In the genomic region with DNA sequence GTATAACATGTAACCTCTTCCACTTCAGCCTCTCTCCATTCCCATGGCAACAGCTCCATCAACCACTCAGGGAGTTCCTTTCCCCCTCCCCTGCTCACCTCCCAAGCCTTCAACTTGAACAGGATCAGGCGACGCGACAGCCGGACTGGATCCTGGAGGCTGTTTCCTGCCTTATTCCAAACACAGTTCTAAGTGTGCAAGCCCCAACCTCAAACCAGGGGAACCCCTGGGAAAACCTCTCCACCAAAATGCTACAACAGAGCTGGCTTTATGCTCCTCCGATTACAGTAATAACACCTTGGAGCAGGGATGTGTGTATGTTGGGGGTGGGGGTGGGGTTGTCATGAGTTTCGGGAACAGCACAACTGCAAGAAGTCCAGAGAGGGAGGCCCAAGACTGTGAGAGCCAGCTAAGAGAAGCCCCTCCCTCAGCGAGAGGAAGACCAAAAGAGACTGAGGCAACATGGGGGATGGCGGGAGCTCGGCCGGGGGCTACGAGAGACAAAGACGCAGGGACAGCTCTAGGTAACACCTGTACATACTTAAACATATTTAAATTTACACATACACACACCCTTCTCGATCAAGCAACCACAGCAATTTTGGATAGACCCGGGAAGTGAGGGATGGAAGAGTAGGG, we compare ENCODE assay signal across 8 mouse cellular contexts. TPM values are rescaled to one million over a fixed set of nuclear protein-coding genes. Genes with fewer than 3 reads are reported as not detected.
DNase-seq lines count a peak whose midpoint lies in the region; ATAC-seq lines count a peak whose summit lies in the region.

No protein-coding gene starts in this region.

- H3K4me3 ChIP-seq in erythroblast, embryonic 14.5 days (replicated peaks), result peak overlapping the region; percentile 58
- H3K4me3 ChIP-seq in hindbrain, embryonic 10.5 days, result peak overlapping the region; percentile 85
- H3K4me3 ChIP-seq in midbrain, embryonic 12.5 days, result peak overlapping the region; percentile 88

- H3K4me1 ChIP-seq in erythroblast, embryonic 14.5 days (ENCODE audit: control insufficient read depth), result peaks cover 45% of the 10 kb centered on the region
- H3K4me1 ChIP-seq in hindbrain, embryonic 10.5 days (replicated peaks), result peaks cover 74% of the 10 kb centered on the region
- H3K4me1 ChIP-seq in midbrain, embryonic 12.5 days, result peaks cover 62% of the 10 kb centered on the region

- ATAC-seq in erythroblast, adult 5-6 weeks (replicated peaks; ENCODE audit: low FRiP score, poor library complexity, severe bottlenecking), result no peak
- ATAC-seq in midbrain, embryonic 12.5 days (ENCODE audit: low FRiP score, low read depth), result no peak
- ATAC-seq in granulocyte monocyte progenitor cell, adult 5-6 weeks (replicated peaks; ENCODE audit: poor library complexity, severe bottlenecking), result no peak

- peak overlapping the region; percentile 99 for H3K27ac ChIP-seq in hindbrain, embryonic 10.5 days
- H3K27ac ChIP-seq in midbrain, embryonic 12.5 days (replicated peaks), result peak overlapping the region; percentile 99

- H3K9me3 ChIP-seq in erythroblast, embryonic 14.5 days (ENCODE audit: control insufficient read depth, low read length), result peaks cover 7% of the 10 kb centered on the region; the same call in 1 of the 2 replicates
- H3K9me3 ChIP-seq in hindbrain, embryonic 10.5 days, result no peaks in the 10 kb centered on the region
- no peaks in the 10 kb centered on the region for H3K9me3 ChIP-seq in midbrain, embryonic 12.5 days

- peak overlapping the region; percentile 86 for H3K4me2 ChIP-seq in midbrain, embryonic 12.5 days (replicated peaks)

- H3K27me3 ChIP-seq in erythroblast, embryonic 14.5 days (ENCODE audit: control insufficient read depth), result peaks cover 67% of the 10 kb centered on the region
- H3K27me3 ChIP-seq in hindbrain, embryonic 10.5 days (ENCODE audit: insufficient read depth, poor library complexity, severe bottlenecking), result no peaks in the 10 kb centered on the region
- peaks cover 9% of the 10 kb centered on the region; the same call in 1 of the 2 replicates for H3K27me3 ChIP-seq in midbrain, embryonic 12.5 days

- peak; percentile 81 for DNase-seq in R1 (ENCODE audit: low read depth, low spot score)
- DNase-seq in hindbrain, embryonic 10.5 days (ENCODE audit: low spot score), result peak; percentile 48
- no peak for DNase-seq in urinary bladder, postnatal 36 days (ENCODE audit: low spot score in 2 of 2)
- no peak for DNase-seq in cerebellum, adult 9-10 months

- peak overlapping the region; percentile 90 for H3K9ac ChIP-seq in midbrain, embryonic 12.5 days (replicated peaks)

- WGBS in hindbrain, embryonic 10.5 days, result 3% methylated on average over 14 of the region's 14 CpGs
- WGBS in midbrain, embryonic 12.5 days, result under 1% methylated on average over 14 of the region's 14 CpGs

- no peaks in the 10 kb centered on the region for H3K36me3 ChIP-seq in erythroblast, embryonic 14.5 days (ENCODE audit: control insufficient read depth)
- H3K36me3 ChIP-seq in hindbrain, embryonic 10.5 days, result peaks cover 18% of the 10 kb centered on the region
- peaks cover 4% of the 10 kb centered on the region for H3K36me3 ChIP-seq in midbrain, embryonic 12.5 days

RNA-seq across cellular contexts. Expression of gene Pcgf2, which starts 2.3 kb away (rescaled TPM):
- 0.10 and 0.35 TPM in 2 replicates for polyA plus RNA-seq in erythroblast, embryonic 14.5 days (2012)
- 0.77 TPM in 1 of 2 replicates, not detected in the other for total RNA-seq in erythroblast, adult 5-6 weeks (2015; ENCODE audit: low replicate concordance)
- not detected in 2 replicates for total RNA-seq in erythroblast, adult 5-6 weeks (2017; ENCODE audit: low replicate concordance)
- 15.6 and 17.0 TPM in 2 replicates for polyA plus RNA-seq in hindbrain, embryonic 10.5 days (2016; fragmentation: Nextera tagmentation; extraction: Ambion mirVana)
- 16.5 and 20.0 TPM in 2 replicates for polyA plus RNA-seq in midbrain, embryonic 12.5 days (2016; fragmentation: Nextera tagmentation; extraction: Ambion mirVana)
- 6.3 and 14.3 TPM in 2 replicates for total RNA-seq in granulocyte monocyte progenitor cell, adult 5-6 weeks (2014; fragmentation: Nextera tagmentation)
- 1.8 and 2.8 TPM in 2 replicates for total RNA-seq in granulocyte monocyte progenitor cell, adult 5-6 weeks (2017)

RNA-seq across cellular contexts. Expression of gene Psmb3, which starts 5.2 kb away (rescaled TPM):
- 2.3 and 8.3 TPM in 2 replicates for polyA plus RNA-seq in erythroblast, embryonic 14.5 days (2012)
- 32.4 and 40.3 TPM in 2 replicates for total RNA-seq in erythroblast, adult 5-6 weeks (2015; ENCODE audit: low replicate concordance)
- 37.0 and 48.2 TPM in 2 replicates for total RNA-seq in erythroblast, adult 5-6 weeks (2017; ENCODE audit: low replicate concordance)
- 642 and 643 TPM in 2 replicates for polyA plus RNA-seq in hindbrain, embryonic 10.5 days (2016; fragmentation: Nextera tagmentation; extraction: Ambion mirVana)
- 450 and 456 TPM in 2 replicates for polyA plus RNA-seq in midbrain, embryonic 12.5 days (2016; fragmentation: Nextera tagmentation; extraction: Ambion mirVana)
- total RNA-seq in granulocyte monocyte progenitor cell, adult 5-6 weeks (2014; fragmentation: Nextera tagmentation), result 181 and 283 TPM in 2 replicates
- 168 and 196 TPM in 2 replicates for total RNA-seq in granulocyte monocyte progenitor cell, adult 5-6 weeks (2017)

RNA-seq across cellular contexts. Expression of gene Cisd3, which starts 12.4 kb away (rescaled TPM):
- not detected in 2 replicates for polyA plus RNA-seq in erythroblast, embryonic 14.5 days (2012)
- total RNA-seq in erythroblast, adult 5-6 weeks (2015; ENCODE audit: low replicate concordance), result 2.3 TPM in 1 of 2 replicates, not detected in the other
- 1.7 TPM in 1 of 2 replicates, not detected in the other for total RNA-seq in erythroblast, adult 5-6 weeks (2017; ENCODE audit: low replicate concordance)
- 18.3 and 24.0 TPM in 2 replicates for polyA plus RNA-seq in hindbrain, embryonic 10.5 days (2016; fragmentation: Nextera tagmentation; extraction: Ambion mirVana)
- 12.4 and 13.5 TPM in 2 replicates for polyA plus RNA-seq in midbrain, embryonic 12.5 days (2016; fragmentation: Nextera tagmentation; extraction: Ambion mirVana)
- 48.1 and 62.9 TPM in 2 replicates for total RNA-seq in granulocyte monocyte progenitor cell, adult 5-6 weeks (2014; fragmentation: Nextera tagmentation)
- total RNA-seq in granulocyte monocyte progenitor cell, adult 5-6 weeks (2017), result 0.82 and 6.5 TPM in 2 replicates

RNA-seq across cellular contexts. Expression of gene Mllt6, which starts 34.8 kb away (rescaled TPM):
- 0.05 and 0.07 TPM in 2 replicates for polyA plus RNA-seq in erythroblast, embryonic 14.5 days (2012)
- 1.2 and 1.9 TPM in 2 replicates for total RNA-seq in erythroblast, adult 5-6 weeks (2015; ENCODE audit: low replicate concordance)
- 1.5 and 3.9 TPM in 2 replicates for total RNA-seq in erythroblast, adult 5-6 weeks (2017; ENCODE audit: low replicate concordance)
- polyA plus RNA-seq in hindbrain, embryonic 10.5 days (2016; fragmentation: Nextera tagmentation; extraction: Ambion mirVana), result 2.1 and 2.2 TPM in 2 replicates
- polyA plus RNA-seq in midbrain, embryonic 12.5 days (2016; fragmentation: Nextera tagmentation; extraction: Ambion mirVana), result 3.0 and 3.2 TPM in 2 replicates
- total RNA-seq in granulocyte monocyte progenitor cell, adult 5-6 weeks (2014; fragmentation: Nextera tagmentation), result 5.7 and 8.5 TPM in 2 replicates
- total RNA-seq in granulocyte monocyte progenitor cell, adult 5-6 weeks (2017), result 4.9 and 6.5 TPM in 2 replicates

RNA-seq across cellular contexts. Expression of gene Pip4k2b, which starts 46.5 kb away (rescaled TPM):
- polyA plus RNA-seq in erythroblast, embryonic 14.5 days (2012), result 0.17 and 0.28 TPM in 2 replicates
- total RNA-seq in erythroblast, adult 5-6 weeks (2015; ENCODE audit: low replicate concordance), result 3.3 and 4.0 TPM in 2 replicates
- 3.6 and 4.5 TPM in 2 replicates for total RNA-seq in erythroblast, adult 5-6 weeks (2017; ENCODE audit: low replicate concordance)
- 1.8 and 2.0 TPM in 2 replicates for polyA plus RNA-seq in hindbrain, embryonic 10.5 days (2016; fragmentation: Nextera tagmentation; extraction: Ambion mirVana)
- 2.7 and 3.3 TPM in 2 replicates for polyA plus RNA-seq in midbrain, embryonic 12.5 days (2016; fragmentation: Nextera tagmentation; extraction: Ambion mirVana)
- total RNA-seq in granulocyte monocyte progenitor cell, adult 5-6 weeks (2014; fragmentation: Nextera tagmentation), result 23.4 and 28.1 TPM in 2 replicates
- total RNA-seq in granulocyte monocyte progenitor cell, adult 5-6 weeks (2017), result 16.6 and 20.8 TPM in 2 replicates

Comparison
In these comparisons a context has a peak if more than half of its experiments do, and no peak if none do; other contexts are left out.
1. DNase-seq: peak in R1 (single experiment) and hindbrain, embryonic 10.5 days (single experiment); none in urinary bladder, postnatal 36 days (0 of 2) and cerebellum, adult 9-10 months (single experiment).
2. RNA of gene Pcgf2, which starts 2.3 kb away (polyA plus RNA-seq): 15.6 to 17.0 TPM in hindbrain, embryonic 10.5 days and 16.5 to 20.0 TPM in midbrain, embryonic 12.5 days; 0.10 to 0.35 TPM in erythroblast, embryonic 14.5 days; every median in the first group is over 10 times any median in the second.
3. RNA of gene Psmb3, which starts 5.2 kb away (polyA plus RNA-seq): 642 to 643 TPM in hindbrain, embryonic 10.5 days and 450 to 456 TPM in midbrain, embryonic 12.5 days; 2.3 to 8.3 TPM in erythroblast, embryonic 14.5 days; every median in the first group is over 10 times any median in the second.
4. RNA of gene Cisd3, which starts 12.4 kb away (polyA plus RNA-seq): 18.3 to 24.0 TPM in hindbrain, embryonic 10.5 days and 12.4 to 13.5 TPM in midbrain, embryonic 12.5 days; not detected in erythroblast, embryonic 14.5 days; every median in the first group is over 10 times any median in the second.
5. Peak in every context shown above with its lines, with median percentiles within 50 percentile points of each other: H3K4me3 ChIP-seq.